Mouse (Mus musculus): ENCODE results near the gene Myt1.
"Not testable (repeated sequence)": the region's sequence is repeated elsewhere in the genome, so short reads cannot be mapped to it uniquely, and the experiment has no call there.

Gene Myt1

DNA sequence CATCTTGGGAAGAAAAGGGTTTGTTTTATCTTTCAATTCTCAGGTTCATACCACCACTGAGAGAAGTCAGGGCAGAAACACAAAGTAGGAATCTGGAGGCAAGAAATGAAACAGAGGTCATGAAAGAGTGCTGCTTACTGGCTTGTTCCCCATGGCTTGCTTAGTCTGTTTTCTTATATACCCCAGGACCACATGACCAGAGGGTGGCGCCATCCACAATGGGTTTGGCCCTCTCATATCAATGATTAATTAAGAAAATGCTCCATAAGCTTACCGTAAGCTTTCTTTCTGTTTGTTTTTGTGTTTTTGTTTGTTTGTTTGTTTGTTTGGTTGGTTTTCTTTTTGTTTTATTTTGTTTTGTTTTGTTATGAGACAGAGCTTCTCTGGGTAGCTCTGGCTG, 14.6 kb downstream of the Myt1 start:
- DNase-seq (ENCODE audit: low read depth, low spot score), result no peak

DNA sequence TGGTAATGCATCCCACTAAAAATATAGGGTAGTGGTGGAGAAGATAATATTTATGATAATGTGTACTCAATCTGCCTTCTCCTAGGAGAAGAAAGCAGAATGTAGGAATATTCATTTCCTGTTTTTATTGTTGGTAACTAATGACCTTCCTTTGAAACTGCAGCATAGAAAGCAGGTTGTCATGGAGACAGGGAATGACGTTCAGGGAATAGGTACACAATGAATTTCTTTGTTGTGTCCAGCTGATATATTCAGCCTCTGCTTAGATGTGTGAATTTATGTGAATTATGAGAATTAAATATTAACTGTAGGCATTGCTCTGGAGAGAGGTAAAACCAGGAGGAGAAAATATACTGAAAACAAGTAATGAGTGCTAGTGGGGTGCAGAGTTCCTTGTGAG, 18.3 kb downstream of the Myt1 start:
- DNase-seq (ENCODE audit: low read depth, low spot score), result no peak

DNA sequence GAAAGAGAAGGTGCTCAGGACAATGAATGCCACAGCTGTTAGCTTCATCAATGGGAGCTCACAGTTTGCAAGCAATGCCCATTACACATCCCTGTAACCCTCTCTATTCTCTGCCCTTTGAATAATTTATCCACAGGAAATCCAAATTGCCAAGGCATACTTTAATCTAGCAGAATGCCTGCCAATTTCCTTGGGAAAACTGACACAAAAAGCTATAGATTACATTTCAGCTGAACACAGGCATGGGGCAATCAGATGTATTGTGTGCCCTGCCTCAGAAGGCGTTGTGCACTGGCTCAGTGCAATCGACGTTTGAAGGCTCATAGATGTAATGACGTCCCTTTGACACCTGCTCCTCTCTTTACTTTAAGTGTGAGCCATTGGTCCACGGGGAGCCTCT, 24.7 kb downstream of the Myt1 start:
- DNase-seq (ENCODE audit: low read depth, low spot score), result no peak

GRCm38 (mm10) chr2:181789396-181789795, 26.3 kb downstream of the Myt1 start:
- no peak for DNase-seq (ENCODE audit: low read depth, low spot score)

GRCm38 (mm10) chr2:181793186-181793585, 30.1 kb downstream of the Myt1 start:
- not testable (repeated sequence) for DNase-seq (ENCODE audit: low read depth, low spot score)

GRCm38 (mm10) chr2:181795641-181796130, 32.6 kb downstream of the Myt1 start:
- no peak for DNase-seq (ENCODE audit: low read depth, low spot score)

- DNase-seq (ENCODE audit: low read depth, low spot score), result no peak
Observed at GRCm38 (mm10) chr2:181797672-181798071, 34.5 kb downstream of the Myt1 start.

- DNase-seq (ENCODE audit: low read depth, low spot score), result no peak
Observed at GRCm38 (mm10) chr2:181829032-181829650, 66.0 kb downstream of the Myt1 start.

DNA sequence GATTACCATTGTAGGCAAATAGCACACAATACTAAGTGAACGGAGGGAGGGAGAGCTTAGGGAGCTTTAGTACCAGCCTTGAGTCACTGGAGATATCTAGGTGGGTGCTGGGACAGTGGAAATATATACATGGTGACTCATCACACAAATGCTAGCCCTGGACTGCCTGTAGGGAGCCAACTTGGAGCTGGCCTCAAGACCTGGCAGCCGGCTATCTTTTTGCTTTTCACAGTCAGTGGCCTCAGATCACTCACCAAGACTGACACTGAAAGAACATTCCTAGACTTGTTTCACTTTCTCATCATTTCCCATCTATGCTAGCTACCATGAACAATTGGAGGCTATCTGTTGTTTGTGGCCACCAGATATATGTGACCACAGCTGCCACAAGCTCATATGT, 69.6 kb downstream of the Myt1 start:
- no peak for DNase-seq (ENCODE audit: low read depth, low spot score)

DNA sequence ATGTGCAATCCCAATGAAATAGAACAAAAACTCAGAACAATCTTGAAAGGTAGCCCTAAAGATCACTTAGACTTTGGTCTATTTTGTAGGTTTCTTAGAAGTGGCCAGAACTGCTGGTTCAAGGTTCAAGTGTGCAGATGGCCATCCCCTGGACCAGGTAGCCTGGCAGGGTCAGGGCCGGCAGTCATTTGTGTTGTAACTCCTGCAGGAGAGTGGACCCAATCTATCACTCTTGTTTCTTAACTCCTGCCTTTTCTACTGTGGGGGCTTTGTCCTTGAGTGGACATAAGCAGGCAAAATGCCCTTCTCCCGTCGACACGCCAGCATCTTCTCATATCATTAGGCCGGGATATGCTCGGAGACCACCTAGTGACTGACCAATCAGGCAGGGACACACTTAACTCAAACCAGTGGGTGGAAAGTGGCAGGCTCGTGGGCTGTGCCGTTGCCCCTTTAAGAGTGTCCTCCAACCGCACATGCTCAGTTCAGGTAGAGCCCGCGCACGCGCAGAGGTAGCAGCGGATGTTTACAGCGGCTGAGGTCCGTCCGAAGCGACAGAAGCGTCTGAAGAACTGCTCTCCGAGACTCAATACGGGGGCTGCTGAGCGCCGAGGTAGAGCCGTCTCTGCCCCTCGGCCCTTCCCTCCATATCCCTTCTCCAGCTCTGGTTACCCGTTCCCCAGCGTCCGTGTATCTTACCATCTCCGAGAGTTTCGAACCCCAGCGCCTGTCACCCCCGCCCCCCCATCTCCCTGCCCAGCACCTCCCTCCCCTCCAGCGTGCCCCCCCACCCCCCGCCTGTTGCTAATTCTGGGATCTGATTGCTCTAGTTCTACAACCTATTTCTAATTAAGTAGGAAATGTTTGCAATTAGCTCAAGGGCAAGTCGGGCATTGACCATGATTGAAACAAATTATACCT, 74.5 kb downstream of the Myt1 start, which contains the start of gene Pcmtd2:
Gene Pcmtd2 (plus strand): TSS at position 483 of the 921 bp plus-strand sequence.
- peak; percentile 80 for DNase-seq (ENCODE audit: low read depth, low spot score)

DNA sequence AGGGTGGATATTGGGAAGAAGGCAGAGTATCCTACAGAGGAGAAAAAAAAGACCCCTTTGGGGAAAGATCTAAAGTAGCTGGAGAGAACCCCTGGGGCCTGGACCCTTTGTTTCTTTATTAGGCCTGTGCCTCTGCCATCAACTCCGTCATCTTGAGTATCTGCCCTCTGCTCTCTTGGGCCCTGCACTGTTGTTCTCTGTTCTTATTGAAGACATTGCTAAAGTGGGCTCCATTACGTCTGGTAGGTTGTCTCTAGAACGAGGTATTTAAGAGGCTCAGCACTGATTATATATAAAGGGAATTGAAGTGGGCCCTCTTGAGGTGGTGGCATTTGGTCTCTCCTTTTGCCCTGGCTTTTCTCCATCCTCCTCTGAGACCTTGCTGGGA, 75.2 kb downstream of the Myt1 start:
- no peak for DNase-seq (ENCODE audit: low read depth, low spot score)

- DNase-seq (ENCODE audit: low read depth, low spot score), result no peak
Observed at GRCm38 (mm10) chr2:181845709-181846394, 82.7 kb downstream of the Myt1 start.

DNA sequence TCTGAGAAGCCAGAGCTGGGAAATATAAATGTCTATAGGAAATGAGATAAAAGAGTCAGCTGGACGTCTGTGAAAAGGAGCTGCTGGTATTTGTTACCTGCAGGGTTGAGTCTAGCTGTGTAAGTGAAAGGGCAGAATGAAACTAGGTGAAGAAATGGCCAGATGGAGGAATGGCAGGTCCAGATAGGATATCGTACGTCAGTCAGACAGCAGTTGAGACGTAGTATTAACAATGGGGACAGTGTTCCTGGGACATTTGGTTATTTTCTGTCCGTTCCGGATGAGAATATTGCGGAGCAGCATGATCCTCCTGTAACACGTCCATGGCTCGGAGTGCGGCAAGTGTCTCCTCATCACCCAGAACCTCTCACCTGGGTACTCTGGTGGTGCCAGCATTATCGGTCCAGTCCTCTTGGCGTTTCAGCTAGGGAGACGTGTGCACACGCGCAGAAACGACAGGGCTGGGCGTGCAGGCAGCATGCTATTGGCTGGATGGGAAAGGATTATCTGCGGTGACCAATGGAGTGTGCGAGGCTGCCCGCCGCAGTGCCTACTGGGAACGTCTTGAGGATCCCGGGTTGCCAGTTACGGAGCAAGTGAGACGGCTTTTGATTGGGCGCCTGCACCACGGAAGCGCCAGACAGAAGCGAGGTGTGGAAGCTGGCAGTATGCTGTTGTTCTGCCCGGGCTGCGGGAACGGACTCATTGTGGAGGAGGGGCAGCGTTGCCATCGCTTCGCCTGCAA, 100.8 kb downstream of the Myt1 start, which contains the start of gene Polr3k:
Gene Polr3k (plus strand): TSS at position 547 of the 745 bp plus-strand sequence.
- DNase-seq (ENCODE audit: low read depth, low spot score), result peak; percentile 81

DNA sequence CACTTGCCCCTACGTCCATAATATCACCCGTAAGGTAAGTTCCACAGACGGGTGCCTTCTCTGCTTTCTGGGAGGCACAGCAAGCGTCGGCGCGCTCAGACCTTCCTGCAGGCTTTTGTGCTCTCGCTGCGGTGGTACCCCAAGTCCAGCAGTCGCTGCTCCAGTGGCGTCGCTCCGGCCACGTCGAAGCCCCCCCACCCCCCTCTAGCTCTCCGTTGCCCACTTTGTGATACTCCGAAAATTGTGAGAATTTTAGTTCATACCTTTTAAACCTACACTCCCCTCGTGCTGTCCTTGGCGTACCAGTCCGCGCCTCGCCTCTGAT, 101.4 kb downstream of the Myt1 start:
- DNase-seq (ENCODE audit: low read depth, low spot score), result no peak

DNA sequence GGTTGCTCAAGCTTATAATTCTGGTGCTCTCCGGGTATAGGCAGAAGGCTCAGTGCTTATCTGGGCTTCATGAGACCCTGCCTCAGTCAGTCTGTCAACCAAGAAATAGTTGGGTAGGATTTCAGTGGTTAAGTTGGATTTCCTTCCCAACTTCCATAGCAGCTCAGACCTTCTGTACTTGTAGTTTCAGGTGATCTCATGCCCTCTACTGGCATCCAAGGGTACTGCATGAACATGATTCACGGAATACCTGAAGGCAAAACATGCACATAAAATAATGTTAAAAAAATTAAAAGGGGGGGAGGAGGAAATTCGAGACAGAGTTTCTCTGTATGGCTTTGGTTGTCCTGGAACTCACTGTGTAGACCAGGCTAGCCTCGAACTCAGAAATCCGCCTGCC, 103.8 kb downstream of the Myt1 start:
- DNase-seq (ENCODE audit: low read depth, low spot score), result peak; percentile 57

- DNase-seq (ENCODE audit: low read depth, low spot score), result no peak
Observed at GRCm38 (mm10) chr2:181871039-181871438, 107.9 kb downstream of the Myt1 start.
